Mouse (Mus musculus) bone marrow macrophage, adult 2 months (primary cell): ENCODE data around the gene Stat5a.

Source experiments
- CTCF ChIP-seq: IDR thresholded peaks from 2 replicates; pipeline ENCODE4 v1.5.1; 2012; ENCODE audit warnings: low read depth, mild to moderate bottlenecking, low read length, moderate library complexity
- POLR2A ChIP-seq: IDR thresholded peaks from 2 replicates; pipeline ENCODE4 v1.6.1; 2012; ENCODE audit warnings: mild to moderate bottlenecking, low read depth, low read length, borderline replicate concordance

DNA sequence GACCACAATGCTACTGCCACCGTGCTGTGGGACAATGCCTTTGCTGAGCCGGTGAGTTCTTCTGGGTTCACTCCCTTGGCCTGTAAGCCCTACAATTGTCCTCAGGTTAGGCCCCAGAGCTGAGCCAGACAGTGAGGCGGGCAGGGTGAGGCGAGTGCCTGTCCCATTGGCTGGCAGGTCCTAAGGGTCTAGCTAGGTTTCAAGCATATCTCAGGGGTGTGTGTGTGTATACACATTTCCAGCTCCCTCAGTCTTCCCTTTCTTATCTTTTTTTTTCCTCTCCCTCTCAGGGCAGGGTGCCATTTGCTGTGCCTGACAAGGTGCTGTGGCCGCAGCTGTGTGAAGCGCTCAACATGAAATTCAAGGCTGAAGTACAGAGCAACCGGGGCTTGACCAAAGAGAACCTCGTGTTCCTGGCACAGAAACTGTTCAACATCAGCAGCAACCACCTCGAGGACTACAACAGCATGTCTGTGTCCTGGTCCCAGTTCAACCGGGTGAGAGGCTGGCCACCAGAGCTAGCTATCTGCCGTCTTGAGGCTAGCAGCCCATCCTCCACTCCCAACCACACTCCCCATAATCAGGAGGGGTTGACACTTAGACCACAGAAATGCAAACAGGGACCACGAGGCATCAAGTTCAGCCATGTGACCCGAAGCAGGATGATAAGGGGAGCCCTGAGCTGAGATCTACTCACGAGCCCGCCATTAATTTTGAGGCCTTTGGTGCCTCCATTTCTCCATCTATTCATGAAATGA, 20.3 kb downstream of the Stat5a start:
- TF ChIP-seq CTCF (no peak), POLR2A (no peak)
